Mouse (Mus musculus) E14TG2a.4 (cell line): ENCODE measurements around the gene Jun.

Experiments
- CTCF ChIP-seq: conservative IDR thresholded peaks from 2 replicates; pipeline ENCODE4 v1.5.1; 2014; ENCODE audit warnings: low read length
- POU5F1 ChIP-seq: IDR thresholded peaks from 2 replicates; pipeline ENCODE4 v1.6.1; 2014; ENCODE audit warnings: low read length, borderline replicate concordance

GRCm38 (mm10) chr4:95096731-95097130 is 44.7 kb upstream of the Jun start:
- no peak for TF ChIP-seq CTCF
- no peak for TF ChIP-seq POU5F1
